Mouse (Mus musculus) C2C12 (cell line): ENCODE data around the gene Elf2.

Source experiments
- CEBPB ChIP-seq: IDR thresholded peaks from one replicate; pipeline ENCODE4 v1.6.1; 2011; ENCODE audit warnings: low read depth, mild to moderate bottlenecking, control low read depth, moderate library complexity
- CTCF ChIP-seq: IDR thresholded peaks from one replicate; pipeline ENCODE4 v1.5.1; 2011; ENCODE audit not compliant: control insufficient read depth, insufficient read depth, insufficient read length
- MAX ChIP-seq: IDR thresholded peaks from one replicate; pipeline ENCODE4 v1.6.1; 2011; ENCODE audit warnings: mild to moderate bottlenecking, control low read depth
- MYOD1 ChIP-seq: IDR thresholded peaks from one replicate; pipeline ENCODE4 v1.6.1; 2011; ENCODE audit warnings: low read depth; ENCODE audit not compliant: control insufficient read depth, insufficient read length
- USF1 ChIP-seq: IDR thresholded peaks from one replicate; pipeline ENCODE4 v1.6.1; 2011; ENCODE audit warnings: low read depth, mild to moderate bottlenecking, control low read depth, moderate library complexity

GRCm38 (mm10) chr3:51335378-51335777 lies 5.1 kb downstream of the Elf2 start:
- no peak for TF ChIP-seq CTCF
- no peak for TF ChIP-seq USF1
- TF ChIP-seq CEBPB: no peak
- no peak for TF ChIP-seq MAX
- TF ChIP-seq MYOD1: no peak
